Mouse (Mus musculus) adrenal gland, postnatal 14 days (tissue): ENCODE data around the gene Slc15a1. TPM values are rescaled to one million over a fixed set of nuclear protein-coding genes. Genes with fewer than 3 reads are reported as not detected.
A peak's percentile ranks its signal among the peaks of the same experiment; 100 is the strongest.

Experiments
- DNase-seq: peaks from one replicate; pipeline ENCODE4 v3.0.0; 2021; ENCODE audit warnings: mixed read lengths
- total RNA-seq: library from RNA; stranded (reverse); gene quantifications from 2 replicates; pipeline ENCODE4 v1.2.3, GENCODE M21; 2021

Gene Slc15a1
- total RNA-seq, 1 experiment from 2014 or later, result 0.22 TPM

- no peak for DNase-seq
Observed at GRCm38 (mm10) chr14:121492328-121492727, 12.7 kb downstream of the Slc15a1 start.

- no peak for DNase-seq
Observed at GRCm38 (mm10) chr14:121485722-121486121, 19.3 kb downstream of the Slc15a1 start.

GRCm38 (mm10) chr14:121484436-121484835, 20.6 kb downstream of the Slc15a1 start:
- DNase-seq, result no peak

- peak; percentile 51 for DNase-seq
Observed at GRCm38 (mm10) chr14:121482181-121482580, 22.9 kb downstream of the Slc15a1 start.

GRCm38 (mm10) chr14:121481591-121481990, 23.5 kb downstream of the Slc15a1 start:
- DNase-seq, result no peak

GRCm38 (mm10) chr14:121479096-121479495, 26.0 kb downstream of the Slc15a1 start:
- no peak for DNase-seq

- DNase-seq, result no peak
Observed at GRCm38 (mm10) chr14:121477925-121478693, 26.9 kb downstream of the Slc15a1 start.

GRCm38 (mm10) chr14:121473869-121474268, 31.2 kb downstream of the Slc15a1 start:
- DNase-seq, result no peak

GRCm38 (mm10) chr14:121471545-121472121, 33.4 kb downstream of the Slc15a1 start:
- no peak for DNase-seq

- DNase-seq, result no peak
Observed at GRCm38 (mm10) chr14:121469601-121470000, 35.5 kb downstream of the Slc15a1 start.

- DNase-seq, result no peak
Observed at GRCm38 (mm10) chr14:121467646-121468045, 37.4 kb downstream of the Slc15a1 start.

GRCm38 (mm10) chr14:121466501-121466900, 38.6 kb downstream of the Slc15a1 start:
- peak; percentile 74 for DNase-seq

- no peak for DNase-seq
Observed at GRCm38 (mm10) chr14:121464318-121464717, 40.7 kb downstream of the Slc15a1 start.

- DNase-seq, result no peak
Observed at GRCm38 (mm10) chr14:121462756-121463155, 42.3 kb downstream of the Slc15a1 start.

GRCm38 (mm10) chr14:121460966-121461365, 44.1 kb downstream of the Slc15a1 start:
- no peak for DNase-seq

GRCm38 (mm10) chr14:121458521-121458920, 46.5 kb downstream of the Slc15a1 start:
- no peak for DNase-seq

- no peak for DNase-seq
Observed at GRCm38 (mm10) chr14:121457536-121457935, 47.5 kb downstream of the Slc15a1 start.

GRCm38 (mm10) chr14:121456416-121457285, 48.4 kb downstream of the Slc15a1 start:
- DNase-seq, result peak; percentile 28

GRCm38 (mm10) chr14:121455976-121456375, 49.1 kb downstream of the Slc15a1 start:
- DNase-seq, result peak; percentile 71

- peak; percentile 77 for DNase-seq
Observed at GRCm38 (mm10) chr14:121455527-121455926, 49.5 kb downstream of the Slc15a1 start.

- DNase-seq, result peak; percentile 27
Observed at GRCm38 (mm10) chr14:121453130-121453529, 51.9 kb downstream of the Slc15a1 start.

GRCm38 (mm10) chr14:121452227-121452626, 52.8 kb downstream of the Slc15a1 start:
- DNase-seq, result no peak
